Mouse (Mus musculus) megakaryocyte, embryonic 14.5 days (primary cell): ENCODE measurements at regions not wholly inside any gene's neighbourhood (a gene's known extent, or its start where the extent isn't known, plus 50 kb on each side); places are given as distances from the start of the nearest gene placed in this dataset.

Experiments
- H3K27me3 ChIP-seq: replicated peaks from 2 replicates; pipeline ENCODE3; 2012; ENCODE audit warnings: inconsistent platforms
- H3K36me3 ChIP-seq: replicated peaks from 2 replicates; pipeline ENCODE3; 2012; ENCODE audit warnings: low read length, inconsistent platforms, mixed read lengths
- H3K4me1 ChIP-seq: 2 replicates; pipeline ENCODE4 v1.6.1; 2012; ENCODE audit warnings: inconsistent platforms
- H3K4me3 ChIP-seq: replicated peaks from 2 replicates; pipeline ENCODE3; 2012; ENCODE audit warnings: moderate library complexity, mild to moderate bottlenecking, inconsistent platforms
- H3K9me3 ChIP-seq: 2 replicates; pipeline ENCODE4 v1.6.1; 2012; ENCODE audit warnings: inconsistent platforms
- FLI1 ChIP-seq: IDR thresholded peaks from 2 replicates; pipeline ENCODE4 v1.6.1; 2012; ENCODE audit warnings: low read length, inconsistent platforms, mixed read lengths
- GATA1 ChIP-seq: IDR thresholded peaks from 3 replicates; pipeline ENCODE4 v1.6.1; 2012; ENCODE audit warnings: mixed read lengths, low read length, inconsistent platforms, borderline replicate concordance

DNA sequence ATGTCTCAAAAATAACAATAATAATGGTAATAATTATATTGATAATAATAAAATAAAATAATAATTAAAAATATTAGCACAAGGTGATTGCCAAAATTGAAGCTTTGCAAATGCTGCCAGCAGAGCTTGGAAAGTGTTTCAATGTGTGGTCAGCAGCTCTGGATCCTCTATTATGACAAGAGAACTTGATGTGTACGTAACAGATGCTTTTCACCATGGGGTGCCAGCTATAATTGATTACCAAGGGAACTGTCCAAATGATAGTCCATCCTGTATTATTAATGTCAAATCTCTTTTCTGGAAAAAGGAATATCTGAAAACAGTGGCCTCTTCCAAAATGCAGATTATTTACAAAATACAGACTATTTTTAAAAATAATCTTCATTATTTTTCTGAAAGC, 419.2 kb downstream of the Plk2 start:
- peaks cover 3% of the 10 kb centered on the region; the same call in 1 of the 2 replicates for H3K4me1 ChIP-seq

DNA sequence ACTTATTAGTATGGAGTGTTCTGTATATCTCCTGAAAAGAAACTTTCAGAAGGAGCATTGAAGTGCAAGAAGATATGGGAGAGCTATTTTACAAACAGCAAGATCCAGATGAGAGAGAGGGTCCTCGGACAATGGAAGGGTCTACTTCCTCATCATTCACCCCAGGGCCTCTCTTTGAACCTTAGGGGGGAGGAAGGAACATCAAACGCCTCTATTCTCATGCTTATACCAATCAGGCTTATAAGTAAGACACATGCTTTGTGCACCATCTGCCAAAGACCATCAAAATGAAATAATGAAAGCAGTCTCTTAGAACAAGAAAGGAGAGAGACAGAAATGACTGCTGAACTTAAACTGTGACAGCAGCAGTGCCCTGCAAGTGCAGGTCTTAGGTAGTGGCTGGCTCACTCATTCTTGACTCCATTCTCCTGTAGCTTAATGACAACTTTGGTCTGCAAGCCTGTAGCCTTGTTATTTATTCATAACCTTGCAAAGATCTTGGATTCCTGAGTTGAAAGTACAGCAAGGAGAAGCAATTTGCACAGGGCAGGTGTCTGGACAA, 424.5 kb downstream of the Plk2 start:
- H3K9me3 ChIP-seq = no peaks in the 10 kb centered on the region
- TF ChIP-seq FLI1 = no peak
- no peak for TF ChIP-seq GATA1
- H3K27me3 ChIP-seq = no peaks in the 10 kb centered on the region
- H3K36me3 ChIP-seq = no peaks in the 10 kb centered on the region
- no peak overlapping the region for H3K4me3 ChIP-seq
- no peaks in the 10 kb centered on the region for H3K4me1 ChIP-seq

More for the DNA sequence above, 419.2 kb downstream of the Plk2 start:
- no peak overlapping the region for H3K4me3 ChIP-seq
- H3K27me3 ChIP-seq = no peaks in the 10 kb centered on the region
- TF ChIP-seq GATA1 (no peak), FLI1 (no peak)
- no peaks in the 10 kb centered on the region for H3K9me3 ChIP-seq
- H3K36me3 ChIP-seq = no peaks in the 10 kb centered on the region

- Histone ChIP-seq H3K4me3 (no peak overlapping the region), H3K27me3 (no peaks in the 10 kb centered on the region), H3K36me3 (no peaks in the 10 kb centered on the region), H3K4me1 (peaks cover 8% of the 10 kb centered on the region; the same call in 1 of the 2 replicates), H3K9me3 (no peaks in the 10 kb centered on the region)
- TF ChIP-seq FLI1 = no peak
- TF ChIP-seq GATA1 = no peak
These were observed 429.9 kb upstream of the Actbl2 start for GRCm38 (mm10) chr13:110824878-110825277.

DNA sequence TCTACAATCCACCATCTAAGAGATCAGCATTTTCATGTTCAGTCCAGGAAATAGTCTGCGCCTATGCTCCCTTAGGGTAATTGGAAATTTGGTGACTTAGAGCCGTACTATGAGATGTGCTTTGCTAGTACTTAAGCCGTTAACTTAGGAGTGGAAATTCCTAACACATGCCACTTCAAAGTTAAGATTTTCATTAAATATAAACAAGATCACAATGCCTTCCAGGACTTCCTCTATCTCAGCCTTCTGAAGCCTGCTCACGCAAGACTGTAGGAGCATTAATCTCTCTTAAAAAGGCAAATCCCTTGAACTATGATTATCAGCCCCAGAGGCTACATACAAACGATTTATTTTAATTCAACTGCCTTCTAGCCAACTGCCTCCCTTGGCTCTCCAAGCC, 422.4 kb upstream of the Actbl2 start:
- Histone ChIP-seq H3K9me3 (no peaks in the 10 kb centered on the region), H3K27me3 (no peaks in the 10 kb centered on the region), H3K36me3 (no peaks in the 10 kb centered on the region), H3K4me3 (no peak overlapping the region), H3K4me1 (peaks cover 8% of the 10 kb centered on the region; the same call in 1 of the 2 replicates)
- no peak for TF ChIP-seq GATA1
- no peak for TF ChIP-seq FLI1

GRCm38 (mm10) chr13:110836936-110837335, 417.9 kb upstream of the Actbl2 start:
- TF ChIP-seq GATA1 (no peak), FLI1 (no peak)
- no peaks in the 10 kb centered on the region for H3K9me3 ChIP-seq
- no peaks in the 10 kb centered on the region for H3K27me3 ChIP-seq
- no peaks in the 10 kb centered on the region for H3K4me1 ChIP-seq
- H3K4me3 ChIP-seq = no peak overlapping the region
- H3K36me3 ChIP-seq = no peaks in the 10 kb centered on the region

DNA sequence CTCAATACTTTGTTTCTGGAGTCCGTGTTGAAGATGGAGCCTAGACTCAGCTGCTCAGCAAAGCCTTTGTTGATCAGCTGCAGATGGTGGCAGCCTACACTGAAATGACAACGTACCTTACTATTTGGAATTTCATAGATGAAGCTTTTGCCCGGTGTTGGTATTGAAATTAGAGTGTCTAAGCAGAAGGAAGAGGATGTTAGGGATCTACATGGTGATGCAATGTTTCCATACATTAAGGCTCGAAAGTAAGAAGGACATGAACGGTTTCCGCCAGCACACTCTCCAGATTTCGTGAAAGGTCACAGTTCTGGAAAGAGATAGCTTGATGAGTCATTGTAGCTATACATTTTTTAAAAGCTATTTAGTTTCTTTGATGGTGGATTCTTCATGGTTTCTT, 412.9 kb upstream of the Actbl2 start:
- Histone ChIP-seq H3K27me3 (no peaks in the 10 kb centered on the region), H3K4me3 (no peak overlapping the region), H3K36me3 (no peaks in the 10 kb centered on the region), H3K9me3 (peaks cover 5% of the 10 kb centered on the region), H3K4me1 (0 out of 2 replicates have a peak, but pooled peaks cover 2% of the 10 kb centered on the region)
- TF ChIP-seq FLI1 = no peak
- no peak for TF ChIP-seq GATA1

GRCm38 (mm10) chr13:110845695-110846094, 409.1 kb upstream of the Actbl2 start:
- Histone ChIP-seq H3K27me3 (no peaks in the 10 kb centered on the region), H3K36me3 (no peaks in the 10 kb centered on the region), H3K4me3 (no peak overlapping the region), H3K4me1 (0 out of 2 replicates have a peak, but pooled peaks cover 2% of the 10 kb centered on the region), H3K9me3 (peaks cover 5% of the 10 kb centered on the region)
- TF ChIP-seq FLI1 (no peak), GATA1 (no peak)

GRCm38 (mm10) chr13:110852996-110853727, 401.7 kb upstream of the Actbl2 start:
- Histone ChIP-seq H3K4me3 (no peak overlapping the region), H3K36me3 (no peaks in the 10 kb centered on the region), H3K27me3 (no peaks in the 10 kb centered on the region), H3K9me3 (no peaks in the 10 kb centered on the region), H3K4me1 (no peaks in the 10 kb centered on the region)
- TF ChIP-seq GATA1 = no peak
- no peak for TF ChIP-seq FLI1

- H3K9me3 ChIP-seq = no peaks in the 10 kb centered on the region
- no peak overlapping the region for H3K4me3 ChIP-seq
- H3K36me3 ChIP-seq = no peaks in the 10 kb centered on the region
- TF ChIP-seq GATA1 (no peak), FLI1 (no peak)
- H3K27me3 ChIP-seq = no peaks in the 10 kb centered on the region
- H3K4me1 ChIP-seq = no peaks in the 10 kb centered on the region
These were observed 400.6 kb upstream of the Actbl2 start for GRCm38 (mm10) chr13:110854213-110854612.

GRCm38 (mm10) chr13:110865902-110866512, 388.8 kb upstream of the Actbl2 start:
- no peak for TF ChIP-seq FLI1
- no peak for TF ChIP-seq GATA1
- peaks cover 16% of the 10 kb centered on the region; the same call in 1 of the 2 replicates for H3K4me1 ChIP-seq
- no peak overlapping the region for H3K4me3 ChIP-seq
- H3K9me3 ChIP-seq = no peaks in the 10 kb centered on the region
- no peaks in the 10 kb centered on the region for H3K36me3 ChIP-seq
- peaks cover 9% of the 10 kb centered on the region for H3K27me3 ChIP-seq
